Comparison of ENCODE assay signal across 8 mouse cellular contexts in the genomic region with DNA sequence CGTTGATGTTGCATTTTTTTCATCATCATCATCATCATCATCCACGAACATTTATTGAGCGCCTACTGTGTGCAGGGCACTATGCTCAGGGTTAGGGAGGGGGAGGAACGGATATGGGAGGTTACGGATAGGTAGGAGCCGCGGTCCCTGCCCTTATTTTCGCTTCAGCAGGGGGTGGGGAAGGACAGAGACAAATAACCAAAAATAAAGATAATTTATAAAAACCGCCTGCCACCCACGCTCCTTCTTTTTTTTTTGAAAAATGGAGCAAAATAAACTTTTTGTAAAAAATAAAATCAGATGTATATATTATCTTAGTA.
DNase-seq lines count a peak whose midpoint lies in the region; ATAC-seq and TF ChIP-seq lines count a peak whose summit lies in the region.

No protein-coding gene starts in this region.

- TF ChIP-seq POLR2A in cortical plate, adult 2 months (IDR thresholded peaks at IDR 0.05; ENCODE audit: extremely low read depth, insufficient read depth, low read length), result no peak; the same call in 1 of the 2 replicates

- no peak for ATAC-seq in kidney, embryonic 14.5 days (ENCODE audit: low FRiP score, low TSS enrichment)
- 0 out of 2 replicates have a peak, but pooled peaks have one; percentile 12 for ATAC-seq in midbrain, embryonic 11.5 days (ENCODE audit: low FRiP score)
- ATAC-seq in megakaryocyte progenitor cell, adult 5-6 weeks (replicated peaks; ENCODE audit: poor library complexity), result no peak

- DNase-seq in kidney, postnatal 14 days, result no peak
- no peak for DNase-seq in hindbrain, embryonic 10.5 days (ENCODE audit: low spot score)
- no peak for DNase-seq in midbrain, embryonic 11.5 days (ENCODE audit: low spot score, missing footprints)
- DNase-seq in thymus, postnatal 36 days, result no peak
- DNase-seq in MN1 (ENCODE audit: low spot score), result no peak

- no peaks in the 10 kb centered on the region for H3K36me3 ChIP-seq in kidney, embryonic 14.5 days (ENCODE audit: control insufficient read depth, insufficient read depth, low read length)
- no peaks in the 10 kb centered on the region for H3K36me3 ChIP-seq in hindbrain, embryonic 10.5 days
- H3K36me3 ChIP-seq in midbrain, embryonic 11.5 days (ENCODE audit: control insufficient read depth, insufficient read depth, low read length), result no peaks in the 10 kb centered on the region

- no peak for TF ChIP-seq CTCF in cortical plate, adult 2 months (IDR thresholded peaks at IDR 0.05; ENCODE audit: extremely low read depth, insufficient read depth, low read length)

- H3K9ac ChIP-seq in kidney, embryonic 14.5 days (ENCODE audit: low read depth, low read length), result peak overlapping the region; percentile 75; the same call in 1 of the 2 replicates
- H3K9ac ChIP-seq in midbrain, embryonic 11.5 days (ENCODE audit: low read length), result peak overlapping the region; percentile 74; the same call in 1 of the 2 replicates

- H3K4me1 ChIP-seq in kidney, embryonic 14.5 days (ENCODE audit: control insufficient read depth, insufficient read depth, low read length), result peaks cover 7% of the 10 kb centered on the region; the same call in 1 of the 2 replicates
- H3K4me1 ChIP-seq in cortical plate, adult 2 months (ENCODE audit: control insufficient read depth, insufficient read depth, low read length), result 0 out of 2 replicates have a peak, but pooled peaks cover 2% of the 10 kb centered on the region
- peaks cover 19% of the 10 kb centered on the region for H3K4me1 ChIP-seq in hindbrain, embryonic 10.5 days (replicated peaks)
- peaks cover 9% of the 10 kb centered on the region; the same call in 1 of the 2 replicates for H3K4me1 ChIP-seq in midbrain, embryonic 11.5 days (ENCODE audit: control insufficient read depth, insufficient read depth, low read length)

- H3K4me2 ChIP-seq in kidney, embryonic 14.5 days (replicated peaks; ENCODE audit: low read depth, low read length), result peak overlapping the region; percentile 64
- peak overlapping the region; percentile 50 for H3K4me2 ChIP-seq in midbrain, embryonic 11.5 days

- H3K27me3 ChIP-seq in kidney, embryonic 14.5 days (ENCODE audit: control insufficient read depth, insufficient read depth, low read length), result peaks cover 9% of the 10 kb centered on the region; the same call in 1 of the 2 replicates
- peaks cover 60% of the 10 kb centered on the region for H3K27me3 ChIP-seq in hindbrain, embryonic 10.5 days (ENCODE audit: insufficient read depth, poor library complexity, severe bottlenecking)
- peaks cover 27% of the 10 kb centered on the region for H3K27me3 ChIP-seq in midbrain, embryonic 11.5 days (ENCODE audit: control insufficient read depth, insufficient read depth, low read length)

- H3K27ac ChIP-seq in kidney, embryonic 14.5 days (ENCODE audit: low read depth, low read length), result no peak overlapping the region
- H3K27ac ChIP-seq in cortical plate, adult 2 months (ENCODE audit: insufficient read depth, low read length), result peak overlapping the region; percentile 38; the same call in 1 of the 2 replicates
- H3K27ac ChIP-seq in hindbrain, embryonic 10.5 days, result no peak overlapping the region
- H3K27ac ChIP-seq in midbrain, embryonic 11.5 days (ENCODE audit: low read depth, low read length), result no peak overlapping the region

- no peaks in the 10 kb centered on the region for H3K9me3 ChIP-seq in kidney, embryonic 14.5 days (ENCODE audit: control insufficient read depth, low read length)
- no peaks in the 10 kb centered on the region for H3K9me3 ChIP-seq in hindbrain, embryonic 10.5 days
- H3K9me3 ChIP-seq in midbrain, embryonic 11.5 days (ENCODE audit: control insufficient read depth, low read length), result no peaks in the 10 kb centered on the region

- peak overlapping the region; percentile 61 for H3K4me3 ChIP-seq in kidney, embryonic 14.5 days (ENCODE audit: low read length)
- H3K4me3 ChIP-seq in cortical plate, adult 2 months (ENCODE audit: insufficient read depth, low read length), result peak overlapping the region; percentile 65
- H3K4me3 ChIP-seq in hindbrain, embryonic 10.5 days, result peak overlapping the region; percentile 62
- H3K4me3 ChIP-seq in midbrain, embryonic 11.5 days (ENCODE audit: low read depth, low read length), result peak overlapping the region; percentile 62

- under 1% methylated on average over 10 of the region's 10 CpGs for WGBS in kidney, embryonic 14.5 days
- WGBS in hindbrain, embryonic 10.5 days, result under 1% methylated on average over 10 of the region's 10 CpGs
- WGBS in midbrain, embryonic 11.5 days, result 1% methylated on average over 10 of the region's 10 CpGs
